Mouse (Mus musculus) myocyte (in vitro differentiated cells): Measurements from ENCODE around the gene Gm13089. TPM values are rescaled to one million over a fixed set of nuclear protein-coding genes. Genes with fewer than 3 reads are reported as not detected.
"Not testable (repeated sequence)": the region's sequence is repeated elsewhere in the genome, so short reads cannot be mapped to it uniquely, and the experiment has no call there.

Experiments used
- H3K27me3 ChIP-seq: one replicate; pipeline ENCODE4 v1.6.1; 2011; ENCODE audit not compliant: control insufficient read depth, insufficient read depth, insufficient read length
- H3K36me3 ChIP-seq: one replicate; pipeline ENCODE4 v1.6.1; 2011; ENCODE audit not compliant: control insufficient read depth, insufficient read depth
- H3K4me2 ChIP-seq: one replicate; pipeline ENCODE4 v1.6.1; 2011; ENCODE audit warnings: low read depth, control low read depth
- H3K4me3 ChIP-seq: one replicate; pipeline ENCODE4 v1.5.1; 2011; ENCODE audit warnings: mild to moderate bottlenecking, control low read depth, moderate library complexity
- H3K79me2 ChIP-seq: one replicate; pipeline ENCODE4 v1.6.1; 2011; ENCODE audit not compliant: control insufficient read depth, insufficient read depth
- H3ac ChIP-seq: one replicate; pipeline ENCODE4 v1.6.1; 2011; ENCODE audit not compliant: control insufficient read depth, insufficient read length
- CEBPB ChIP-seq: IDR thresholded peaks from 2 replicates; pipeline ENCODE4 v1.6.1; 2011; ENCODE audit warnings: mild to moderate bottlenecking, moderate library complexity; ENCODE audit not compliant: poor library complexity, insufficient read depth, severe bottlenecking
- E2F4 ChIP-seq: IDR thresholded peaks from one replicate; pipeline ENCODE4 v1.6.1; 2011; ENCODE audit warnings: mild to moderate bottlenecking, control low read depth, moderate library complexity; ENCODE audit not compliant: insufficient read depth
- MAX ChIP-seq: IDR thresholded peaks from one replicate; pipeline ENCODE4 v1.6.1; 2011; ENCODE audit warnings: low read depth, mild to moderate bottlenecking, control low read depth
- MYOD1 ChIP-seq, 3 experiments: IDR thresholded peaks; one replicate each; pipeline ENCODE4 v1.6.1; 2011; ENCODE audit warnings: control low read depth in 2 of 3, low read depth in 2 of 3, mild to moderate bottlenecking in 2 of 3, moderate library complexity in 1 of 3; ENCODE audit not compliant: insufficient read length in 2 of 3, control insufficient read depth in 1 of 3
- MYOG ChIP-seq, 3 experiments: IDR thresholded peaks; one replicate each; pipeline ENCODE4 v1.6.1; 2011; ENCODE audit warnings: control low read depth in 2 of 3, low read depth in 2 of 3, mild to moderate bottlenecking in 2 of 3; ENCODE audit not compliant: insufficient read length in 2 of 3, control insufficient read depth in 1 of 3, insufficient read depth in 1 of 3
- POLR2A ChIP-seq: IDR thresholded peaks from one replicate; pipeline ENCODE4 v1.6.1; 2011; ENCODE audit warnings: low read depth, mild to moderate bottlenecking, control low read depth, moderate library complexity; ENCODE audit not compliant: insufficient read length
- POLR2AphosphoS2 ChIP-seq: IDR thresholded peaks from one replicate; pipeline ENCODE4 v1.6.1; 2011; ENCODE audit warnings: low read depth, control low read depth; ENCODE audit not compliant: insufficient read length
- REST ChIP-seq: IDR thresholded peaks from one replicate; pipeline ENCODE4 v1.6.1; 2011; ENCODE audit warnings: mild to moderate bottlenecking, control low read depth, moderate library complexity; ENCODE audit not compliant: insufficient read depth, insufficient read length
- SRF ChIP-seq: IDR thresholded peaks from one replicate; pipeline ENCODE4 v1.6.1; 2011; ENCODE audit warnings: low read depth; ENCODE audit not compliant: control insufficient read depth, insufficient read length
- TCF12 ChIP-seq: IDR thresholded peaks from one replicate; pipeline ENCODE4 v1.6.1; 2011; ENCODE audit warnings: mild to moderate bottlenecking, control low read depth; ENCODE audit not compliant: poor library complexity, insufficient read depth, severe bottlenecking
- TCF3 ChIP-seq: IDR thresholded peaks from one replicate; pipeline ENCODE4 v1.6.1; 2011; ENCODE audit warnings: low read depth, control low read depth; ENCODE audit not compliant: insufficient read length
- USF1 ChIP-seq: IDR thresholded peaks from one replicate; pipeline ENCODE4 v1.6.1; 2011; ENCODE audit warnings: low read depth, mild to moderate bottlenecking, control low read depth, moderate library complexity
- polyA plus RNA-seq: library from polyadenylated mRNA; unstranded; fragments of >200 nt; fragmentation: generic; extraction: Trizol; gene quantifications from one replicate; pipeline ENCODE4 v1.2.1, GENCODE M21; 2012; ENCODE audit warnings: missing spikeins

The Gm13089 gene
- polyA plus RNA-seq: not detected

DNA sequence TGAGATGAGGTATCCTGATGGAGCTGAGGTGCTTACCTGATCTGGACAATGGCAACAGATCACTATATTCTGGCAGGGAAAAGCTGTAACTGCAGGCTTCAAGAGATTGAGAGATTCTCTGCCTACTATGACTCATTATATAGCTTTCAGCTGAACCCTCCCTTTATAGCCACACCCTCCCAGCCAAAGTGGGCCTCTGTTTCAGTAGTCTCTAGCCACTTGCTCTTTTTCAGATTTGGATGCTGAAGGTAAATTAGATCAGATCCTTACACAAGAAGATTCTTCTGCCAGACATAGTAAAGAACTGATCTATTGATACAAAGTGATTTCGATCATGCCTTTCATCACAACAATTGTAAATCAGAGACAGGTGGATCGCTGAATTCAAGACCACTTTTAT, at the start of gene Gm13089:
Gm13089 (minus strand) TSS at position 101 of the 400 bp plus-strand sequence.
- no peaks in the 10 kb centered on the region for H3K79me2 ChIP-seq

GRCm38 (mm10) chr4:143719155-143719554, 16.6 kb upstream of the Gm13089 start, which contains the start of gene Gm13078:
Gene Gm13078, plus strand, starts transcription at chr4:143719455.
- Histone ChIP-seq H3K27me3 (no peaks in the 10 kb centered on the region), H3K4me3 (no peak within 1 kb of the TSS), H3ac (no peak within 1 kb of the TSS), H3K4me2 (no peak within 1 kb of the TSS), H3K79me2 (no peaks in the 10 kb centered on the region), H3K36me3 (no peaks in the 10 kb centered on the region)
- TF ChIP-seq TCF12 (no peak), USF1 (no peak), POLR2A (no peak), MAX (no peak), TCF3 (no peak), CEBPB (no peak), REST (no peak), SRF (no peak), MYOD1 (IDR thresholded peaks at IDR 0.05; ENCODE audit: control insufficient read depth in 1 of 3, insufficient read length in 2 of 3, low read depth in 2 of 3) (no peak), POLR2AphosphoS2 (no peak), MYOG (IDR thresholded peaks at IDR 0.05; ENCODE audit: control insufficient read depth in 1 of 3, insufficient read depth in 1 of 3, insufficient read length in 2 of 3, low read depth in 2 of 3) (no peak), E2F4 (no peak)

More for the DNA sequence above, at the start of gene Gm13089:
- no peaks in the 10 kb centered on the region for H3K36me3 ChIP-seq
- no peak for TF ChIP-seq POLR2A
- TF ChIP-seq MYOG (IDR thresholded peaks at IDR 0.05; ENCODE audit: control insufficient read depth in 1 of 3, insufficient read depth in 1 of 3, insufficient read length in 2 of 3, low read depth in 2 of 3): no peak
- no peak for TF ChIP-seq SRF
- no peak for TF ChIP-seq REST
- no peak for TF ChIP-seq POLR2AphosphoS2
- no peak for TF ChIP-seq CEBPB
- no peak for TF ChIP-seq MYOD1 (IDR thresholded peaks at IDR 0.05; ENCODE audit: control insufficient read depth in 1 of 3, insufficient read length in 2 of 3, low read depth in 2 of 3)
- no peak for TF ChIP-seq MAX
- TF ChIP-seq E2F4: no peak
- TF ChIP-seq TCF12: no peak
- no peak for TF ChIP-seq USF1
- TF ChIP-seq TCF3: no peak
- no peak within 1 kb of the TSS for H3K4me3 ChIP-seq
- no peaks in the 10 kb centered on the region for H3K27me3 ChIP-seq
- H3K4me2 ChIP-seq: no peak within 1 kb of the TSS
- H3ac ChIP-seq: no peak within 1 kb of the TSS

GRCm38 (mm10) chr4:143657146-143657545, 45.4 kb downstream of the Gm13089 start, which contains the start of gene Gm13088:
Gene Gm13088, minus strand, starts transcription at chr4:143657246.
- not testable (repeated sequence) for H3K4me2 ChIP-seq, H3K4me3 ChIP-seq, H3K79me2 ChIP-seq, H3K36me3 ChIP-seq, H3K27me3 ChIP-seq, H3ac ChIP-seq

Other genes starting within 250 kb of the Gm13089 start
- gene Gm13043, start 191.4 kb downstream of the Gm13089 start, polyA plus RNA-seq: not detected
- not detected for gene Gm13040, start 166.8 kb downstream of the Gm13089 start, polyA plus RNA-seq
- gene BC080695, start 151.0 kb downstream of the Gm13089 start, polyA plus RNA-seq: not detected
- not detected for gene Gm13057, start 151.0 kb downstream of the Gm13089 start, polyA plus RNA-seq
- gene Gm13083, start 87.7 kb downstream of the Gm13089 start, polyA plus RNA-seq: not detected
- gene Gm13088, start 45.5 kb downstream of the Gm13089 start, polyA plus RNA-seq: not detected
- not detected for gene Gm13078, start 16.7 kb upstream of the Gm13089 start, polyA plus RNA-seq
- not detected for gene Gm13023, start 86.6 kb upstream of the Gm13089 start, polyA plus RNA-seq
- not detected for gene Gm13084, start 113.4 kb upstream of the Gm13089 start, polyA plus RNA-seq
- gene Gm13103, start 143.8 kb upstream of the Gm13089 start, polyA plus RNA-seq: not detected
- not detected for gene Pramef6, start 197.7 kb upstream of the Gm13089 start, polyA plus RNA-seq
- gene Pramef25, start 248.3 kb upstream of the Gm13089 start, polyA plus RNA-seq: not detected